Mouse (Mus musculus): ENCODE data around the gene Idh2. TPM values are rescaled to one million over a fixed set of nuclear protein-coding genes. Genes with fewer than 3 reads are reported as not detected.
A peak's percentile ranks its signal among the peaks of the same experiment; 100 is the strongest.
"Not testable (repeated sequence)": the region's sequence is repeated elsewhere in the genome, so short reads cannot be mapped to it uniquely, and the experiment has no call there.

Idh2 gene
- polyA plus RNA-seq, 1 experiment from 2014 or later, result 498 TPM

DNA sequence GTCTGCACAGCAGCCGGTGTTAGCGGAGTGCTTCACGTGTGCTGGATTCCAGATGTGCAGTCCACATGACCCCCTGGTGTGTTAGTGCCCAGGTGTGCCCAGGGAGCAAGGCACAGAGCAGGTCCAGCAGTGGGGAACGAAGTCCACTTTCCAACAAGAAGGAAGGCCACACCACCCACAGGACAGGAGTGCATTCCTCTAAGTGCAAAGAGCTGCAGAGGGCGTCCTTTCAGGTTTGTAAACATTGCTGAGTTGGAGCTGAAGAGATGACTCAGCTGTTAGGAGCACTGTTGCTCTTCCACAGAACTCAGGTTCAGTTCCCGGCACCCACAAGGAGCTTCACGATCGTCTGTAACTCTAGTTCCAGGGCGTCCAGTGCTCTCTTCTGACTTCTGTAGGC, 62.0 kb downstream of the Idh2 start:
- Histone ChIP-seq H3K27me3 (no peaks in the 10 kb centered on the region), H3K36me3 (peaks cover 7% of the 10 kb centered on the region; the same call in 1 of the 2 replicates), H3K27ac (no peak overlapping the region), H3K9me3 (no peaks in the 10 kb centered on the region), H3K4me2 (replicated peaks) (no peak overlapping the region), H3K9ac (no peak overlapping the region), H3K4me3 (no peak overlapping the region), H3K4me1 (peaks cover 37% of the 10 kb centered on the region)
- no peak for ATAC-seq (ENCODE audit: insufficient number of reproducible peaks, insufficient read depth, low FRiP score, low TSS enrichment)
- WGBS, result 90% methylated on average over 9 of the region's 9 CpGs

DNA sequence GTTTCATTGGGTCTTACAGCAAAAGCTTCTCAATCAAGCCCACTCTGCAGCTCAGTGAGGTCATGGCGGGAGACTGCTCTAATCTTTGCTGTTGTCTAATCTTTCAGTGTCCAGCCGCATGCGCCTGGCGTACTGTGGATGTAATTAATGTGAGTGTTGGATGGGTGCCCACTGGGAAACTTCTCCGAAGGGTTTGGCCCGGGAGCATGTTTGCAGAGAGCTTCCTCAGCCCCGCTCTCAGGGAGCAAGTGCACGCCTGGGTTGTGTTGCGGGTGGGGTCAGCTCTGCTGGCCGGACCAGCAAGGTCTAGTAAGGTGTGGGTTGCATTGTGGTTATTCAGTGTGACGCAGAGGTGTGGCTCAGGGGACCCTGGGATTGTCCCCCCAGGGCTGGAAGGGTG, 62.9 kb downstream of the Idh2 start:
- 71% methylated on average over 11 of the region's 11 CpGs for WGBS
- no peak for ATAC-seq (ENCODE audit: insufficient number of reproducible peaks, insufficient read depth, low FRiP score, low TSS enrichment)

DNA sequence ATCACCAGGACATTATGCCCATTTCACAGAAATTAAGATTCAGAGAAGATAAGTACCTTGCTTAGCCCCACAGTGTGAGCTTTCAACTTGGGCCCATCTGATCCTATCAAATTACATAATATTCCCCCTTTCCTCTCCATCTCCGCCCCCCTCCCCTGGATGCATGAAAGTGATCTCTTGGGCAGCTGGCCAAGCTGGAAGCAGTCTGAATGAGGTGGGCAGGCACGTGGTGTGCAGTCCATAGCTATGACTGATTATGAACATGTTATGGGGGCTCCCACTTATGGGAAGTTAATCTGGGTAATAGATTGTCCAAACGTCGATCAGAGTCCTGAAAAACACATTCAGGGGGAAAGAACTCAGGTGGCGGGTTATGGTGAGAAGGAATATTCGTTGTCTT, 63.4 kb downstream of the Idh2 start:
- peaks cover 7% of the 10 kb centered on the region; the same call in 1 of the 2 replicates for H3K36me3 ChIP-seq
- H3K4me2 ChIP-seq (replicated peaks), result no peak overlapping the region
- no peak overlapping the region; the same call in 1 of the 2 replicates for H3K27ac ChIP-seq
- no peak overlapping the region for H3K4me3 ChIP-seq
- peak; percentile 44; the same call in 1 of the 2 replicates for ATAC-seq (ENCODE audit: insufficient number of reproducible peaks, insufficient read depth, low FRiP score, low TSS enrichment)
- no peaks in the 10 kb centered on the region for H3K9me3 ChIP-seq
- 62% methylated on average over 6 of the region's 6 CpGs for WGBS
- H3K27me3 ChIP-seq, result no peaks in the 10 kb centered on the region
- H3K9ac ChIP-seq, result no peak overlapping the region
- H3K4me1 ChIP-seq, result peaks cover 24% of the 10 kb centered on the region

More for the DNA sequence above, 62.9 kb downstream of the Idh2 start:
- peaks cover 28% of the 10 kb centered on the region for H3K4me1 ChIP-seq
- H3K9ac ChIP-seq, result no peak overlapping the region
- H3K4me3 ChIP-seq, result no peak overlapping the region
- no peak overlapping the region for H3K4me2 ChIP-seq (replicated peaks)
- no peaks in the 10 kb centered on the region for H3K9me3 ChIP-seq
- no peaks in the 10 kb centered on the region for H3K27me3 ChIP-seq
- H3K36me3 ChIP-seq, result peaks cover 7% of the 10 kb centered on the region; the same call in 1 of the 2 replicates
- no peak overlapping the region; the same call in 1 of the 2 replicates for H3K27ac ChIP-seq

DNA sequence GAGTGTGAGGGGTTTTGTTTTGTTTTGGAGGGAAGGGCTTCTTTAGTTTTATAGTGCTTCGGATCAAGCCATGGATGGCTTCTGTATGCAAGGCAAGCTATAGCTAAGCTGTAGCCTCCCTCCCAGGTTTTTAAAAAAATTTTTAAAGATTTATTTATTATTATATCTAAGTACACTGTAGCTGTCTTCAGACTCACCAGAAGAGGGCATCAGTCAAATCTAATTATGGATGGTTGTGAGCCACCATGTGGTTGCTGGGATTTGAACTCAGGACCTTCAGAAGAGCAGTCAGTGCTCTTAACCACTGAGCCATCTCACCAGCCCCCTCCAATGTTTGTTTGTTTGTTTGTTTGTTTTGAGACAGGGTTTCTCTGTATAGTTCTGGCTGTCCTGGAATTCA, 64.8 kb downstream of the Idh2 start:
- H3K36me3 ChIP-seq; H3K9ac ChIP-seq; H3K9me3 ChIP-seq; H3K4me3 ChIP-seq; H3K27ac ChIP-seq; H3K4me2 ChIP-seq (replicated peaks); H3K27me3 ChIP-seq; ATAC-seq (ENCODE audit: insufficient number of reproducible peaks, insufficient read depth, low FRiP score, low TSS enrichment): not testable (repeated sequence)
- WGBS, result 92% methylated on average over 1 of the region's 1 CpGs
- peaks cover 15% of the 10 kb centered on the region for H3K4me1 ChIP-seq

- Histone ChIP-seq H3K4me3 (no peak overlapping the region), H3K9ac (no peak overlapping the region), H3K27me3 (no peaks in the 10 kb centered on the region), H3K27ac (no peak overlapping the region), H3K4me2 (replicated peaks) (no peak overlapping the region), H3K4me1 (peaks cover 15% of the 10 kb centered on the region), H3K9me3 (no peaks in the 10 kb centered on the region), H3K36me3 (peaks cover 7% of the 10 kb centered on the region; the same call in 1 of the 2 replicates)
- no peak for ATAC-seq (ENCODE audit: insufficient number of reproducible peaks, insufficient read depth, low FRiP score, low TSS enrichment)
- WGBS, result 74% methylated on average over 2 of the region's 2 CpGs
These were observed 65.4 kb downstream of the Idh2 start for GRCm38 (mm10) chr7:80049746-80050145.

GRCm38 (mm10) chr7:80047041-80047440, 68.2 kb downstream of the Idh2 start:
- Histone ChIP-seq H3K36me3 (peaks cover 1% of the 10 kb centered on the region), H3K9ac (no peak overlapping the region), H3K9me3 (no peaks in the 10 kb centered on the region), H3K4me1 (peaks cover 8% of the 10 kb centered on the region), H3K27me3 (no peaks in the 10 kb centered on the region), H3K27ac (no peak overlapping the region), H3K4me3 (no peak overlapping the region), H3K4me2 (replicated peaks) (no peak overlapping the region)
- ATAC-seq (ENCODE audit: insufficient number of reproducible peaks, insufficient read depth, low FRiP score, low TSS enrichment), result no peak
- 73% methylated on average over 4 of the region's 4 CpGs for WGBS

Other genes with a start within 250 kb of the Idh2 start
- 33.8 and 38.1 TPM in 2 replicates for gene Ap3s2, start 194.7 kb downstream of the Idh2 start, polyA plus RNA-seq (2016; fragmentation: Nextera tagmentation; extraction: Ambion mirVana)
- gene Arpin, start 180.0 kb downstream of the Idh2 start, polyA plus RNA-seq (2016; fragmentation: Nextera tagmentation; extraction: Ambion mirVana), result 18.7 and 20.5 TPM in 2 replicates
- 21.6 and 22.2 TPM in 2 replicates for gene Zfp710, start 90.6 kb downstream of the Idh2 start, polyA plus RNA-seq (2016; fragmentation: Nextera tagmentation; extraction: Ambion mirVana)
- gene Sema4b, start 71.4 kb upstream of the Idh2 start, polyA plus RNA-seq (2016; fragmentation: Nextera tagmentation; extraction: Ambion mirVana), result 14.6 and 14.9 TPM in 2 replicates
- gene Cib1, start 117.4 kb upstream of the Idh2 start, polyA plus RNA-seq (2016; fragmentation: Nextera tagmentation; extraction: Ambion mirVana), result 54.2 and 56.0 TPM in 2 replicates
- 3.7 and 4.0 TPM in 2 replicates for gene Gdpgp1, start 117.5 kb upstream of the Idh2 start, polyA plus RNA-seq (2016; fragmentation: Nextera tagmentation; extraction: Ambion mirVana)
- gene Ttll13, start 131.0 kb upstream of the Idh2 start, polyA plus RNA-seq (2016; fragmentation: Nextera tagmentation; extraction: Ambion mirVana), result 0.59 and 1.2 TPM in 2 replicates
- 56.2 and 59.6 TPM in 2 replicates for gene Ngrn, start 145.8 kb upstream of the Idh2 start, polyA plus RNA-seq (2016; fragmentation: Nextera tagmentation; extraction: Ambion mirVana)
- gene Vps33b, start 154.3 kb upstream of the Idh2 start, polyA plus RNA-seq (2016; fragmentation: Nextera tagmentation; extraction: Ambion mirVana), result 14.5 and 14.9 TPM in 2 replicates
- gene Prc1, start 179.1 kb upstream of the Idh2 start, polyA plus RNA-seq (2016; fragmentation: Nextera tagmentation; extraction: Ambion mirVana), result 133 and 136 TPM in 2 replicates
- 14.3 and 15.9 TPM in 2 replicates for gene Rccd1, start 209.1 kb upstream of the Idh2 start, polyA plus RNA-seq (2016; fragmentation: Nextera tagmentation; extraction: Ambion mirVana)
- 60.3 and 61.0 TPM in 2 replicates for gene Unc45a, start 225.6 kb upstream of the Idh2 start, polyA plus RNA-seq (2016; fragmentation: Nextera tagmentation; extraction: Ambion mirVana)
- gene Hddc3, start 227.7 kb upstream of the Idh2 start, polyA plus RNA-seq (2016; fragmentation: Nextera tagmentation; extraction: Ambion mirVana), result 23.2 and 27.4 TPM in 2 replicates

All from embryonic facial prominence, embryonic 12.5 days (tissue).